Mouse (Mus musculus) ES-Bruce4 (cell line): ENCODE data around the gene Hat1.

ENCODE experiments used
- CTCF ChIP-seq: IDR thresholded peaks from one replicate; pipeline ENCODE4 v1.8.1; 2011; ENCODE audit warnings: low read depth, low read length
- EP300 ChIP-seq: IDR thresholded peaks from 2 replicates; pipeline ENCODE4 v1.6.1; 2011; ENCODE audit warnings: low read depth, low read length; ENCODE audit not compliant: insufficient read depth

GRCm38 (mm10) chr2:71340126-71340525 is 48.6 kb upstream of the Hat1 start:
- TF ChIP-seq CTCF (no peak), EP300 (no peak)
